Mouse (Mus musculus) limb, embryonic 14.5 days (tissue): Measurements from ENCODE around the gene Wee2. TPM values are rescaled to one million over a fixed set of nuclear protein-coding genes. Genes with fewer than 3 reads are reported as not detected.

Experiments
- ATAC-seq: fragments of 200-750 bp; cut with Nextera tagmentation; 2 replicates; pipeline ENCODE4 v1.8.0; 2017; ENCODE audit warnings: low read depth, moderate number of reproducible peaks, moderate TSS enrichment; ENCODE audit not compliant: low FRiP score
- DNase-seq: peaks from one replicate; pipeline ENCODE4 v3.0.0-alpha.2; 2015; ENCODE audit warnings: low spot score
- H3K27ac ChIP-seq: fragments of 300-500 bp; sonication (generic); replicated peaks from 2 replicates; pipeline ENCODE4 v1.5.1; 2014; ENCODE audit warnings: low read depth, mild to moderate bottlenecking, low read length, moderate library complexity, mixed read lengths
- H3K27me3 ChIP-seq: fragments of 300-500 bp; sonication (generic); 2 replicates; pipeline ENCODE4 v1.6.1; 2014; ENCODE audit warnings: low read length, mixed read lengths; ENCODE audit not compliant: control insufficient read depth, insufficient read depth
- H3K36me3 ChIP-seq: fragments of 300-500 bp; sonication (generic); 2 replicates; pipeline ENCODE4 v1.6.1; 2014; ENCODE audit warnings: mild to moderate bottlenecking, low read length, moderate library complexity, mixed read lengths; ENCODE audit not compliant: control insufficient read depth, insufficient read depth
- H3K4me1 ChIP-seq: fragments of 300-500 bp; sonication (generic); 2 replicates; pipeline ENCODE4 v1.6.1; 2014; ENCODE audit warnings: antibody characterized with exemption, low read length, mixed read lengths; ENCODE audit not compliant: control insufficient read depth, insufficient read depth
- H3K4me2 ChIP-seq: fragments of 300-500 bp; sonication (generic); replicated peaks from 2 replicates; pipeline ENCODE4 v1.6.1; 2014; ENCODE audit warnings: low read depth, mild to moderate bottlenecking, low read length, moderate library complexity; ENCODE audit not compliant: severe bottlenecking
- H3K4me3 ChIP-seq: fragments of 300-500 bp; sonication (generic); replicated peaks from 2 replicates; pipeline ENCODE4 v1.5.1; 2014; ENCODE audit warnings: low read length
- H3K9ac ChIP-seq: fragments of 300-500 bp; sonication (generic); 2 replicates; pipeline ENCODE4 v1.6.1; 2014; ENCODE audit warnings: mild to moderate bottlenecking, low read depth, low read length, moderate library complexity; ENCODE audit not compliant: severe bottlenecking
- H3K9me3 ChIP-seq: fragments of 300-500 bp; sonication (generic); 2 replicates; pipeline ENCODE4 v1.6.1; 2016; ENCODE audit warnings: low read length; ENCODE audit not compliant: control insufficient read depth
- POLR2A ChIP-seq: fragments of 200-500 bp; IDR thresholded peaks from 2 replicates; pipeline ENCODE4 v1.8.0; 2012; ENCODE audit warnings: inconsistent platforms, mild to moderate bottlenecking, moderate library complexity, borderline replicate concordance; ENCODE audit not compliant: insufficient read depth, insufficient read length; ENCODE audit errors: extremely low read depth
- WGBS: fragments of 180-500 bp; shearing (Covaris S2); extraction: QIAGEN DNeasy Blood & Tissue Kit; methylation state at CpG from one replicate; pipeline ENCODE4 v1.1.7; 2014; 5-methylcytosine and 5-hydroxymethylcytosine counted together
- polyA plus RNA-seq, 2 experiments: library from polyadenylated mRNA; depleted of rRNA in 1 of 2; stranded (reverse) in 1 of 2; unstranded in 1 of 2; fragments of >200 nt; fragmentation: Nextera tagmentation in 1 of 2; extraction: Ambion mirVana in 1 of 2; gene quantifications; 2 replicates each; pipeline versions ENCODE4 v1.2.1 to v1.2.3; 2012 to 2014

Wee2 gene
- polyA plus RNA-seq, 2 experiments, result not detected

DNA sequence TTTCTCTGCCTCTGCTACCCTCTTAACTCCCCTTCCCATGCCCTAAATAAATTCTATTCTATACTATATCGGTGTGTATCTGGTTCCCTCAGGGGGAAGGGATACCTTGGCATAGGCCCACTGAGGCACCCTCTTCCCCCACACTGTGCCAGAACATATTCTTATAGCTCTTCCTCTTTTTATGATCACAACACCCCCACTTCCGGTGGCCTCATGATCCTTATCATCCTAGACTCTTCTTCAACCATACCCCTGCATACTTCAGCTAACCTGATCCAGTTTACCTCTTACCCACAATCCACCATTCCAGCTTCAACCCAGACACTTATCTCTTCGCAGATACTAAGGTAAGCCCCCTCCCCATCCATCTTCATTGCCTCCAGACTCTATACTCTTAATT, 27.8 kb upstream of the Wee2 start:
- no peaks in the 10 kb centered on the region for H3K27me3 ChIP-seq
- 96% methylated on average over 3 of the region's 3 CpGs for WGBS
- no peak overlapping the region for H3K4me3 ChIP-seq
- ATAC-seq (no peak), DNase-seq (no peak)
- H3K36me3 ChIP-seq, result peaks cover 29% of the 10 kb centered on the region
- H3K4me1 ChIP-seq, result no peaks in the 10 kb centered on the region
- H3K4me2 ChIP-seq, result no peak overlapping the region
- H3K9ac ChIP-seq, result no peak overlapping the region
- H3K9me3 ChIP-seq, result no peaks in the 10 kb centered on the region
- no peak for TF ChIP-seq POLR2A
- H3K27ac ChIP-seq, result no peak overlapping the region

DNA sequence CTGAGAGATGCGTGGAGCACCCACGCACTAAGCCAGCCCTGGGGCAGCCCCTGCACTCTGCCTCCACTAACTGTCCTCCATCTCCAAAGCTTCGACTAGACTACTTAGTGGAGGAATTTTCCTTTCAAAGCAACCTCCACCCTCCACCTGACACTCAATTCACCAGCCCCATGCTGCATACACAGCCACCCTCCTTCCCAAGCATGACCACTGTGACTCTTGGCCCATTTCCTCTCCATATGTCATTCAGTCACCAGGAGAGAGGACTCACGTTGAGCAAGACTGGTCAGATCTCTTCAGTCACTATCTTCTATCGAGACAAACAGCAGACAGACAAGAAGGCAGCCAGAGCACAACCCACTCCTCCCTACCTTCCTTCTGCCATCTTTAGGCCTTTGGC, 25.8 kb upstream of the Wee2 start:
- no peak overlapping the region for H3K4me3 ChIP-seq
- H3K27ac ChIP-seq, result no peak overlapping the region
- TF ChIP-seq POLR2A, result no peak
- H3K9me3 ChIP-seq, result no peaks in the 10 kb centered on the region
- no peaks in the 10 kb centered on the region for H3K4me1 ChIP-seq
- H3K4me2 ChIP-seq, result no peak overlapping the region
- ATAC-seq, result no peak
- no peak overlapping the region for H3K9ac ChIP-seq
- DNase-seq, result no peak
- WGBS, result 87% methylated on average over 5 of the region's 5 CpGs
- peaks cover 15% of the 10 kb centered on the region for H3K36me3 ChIP-seq
- H3K27me3 ChIP-seq, result no peaks in the 10 kb centered on the region

DNA sequence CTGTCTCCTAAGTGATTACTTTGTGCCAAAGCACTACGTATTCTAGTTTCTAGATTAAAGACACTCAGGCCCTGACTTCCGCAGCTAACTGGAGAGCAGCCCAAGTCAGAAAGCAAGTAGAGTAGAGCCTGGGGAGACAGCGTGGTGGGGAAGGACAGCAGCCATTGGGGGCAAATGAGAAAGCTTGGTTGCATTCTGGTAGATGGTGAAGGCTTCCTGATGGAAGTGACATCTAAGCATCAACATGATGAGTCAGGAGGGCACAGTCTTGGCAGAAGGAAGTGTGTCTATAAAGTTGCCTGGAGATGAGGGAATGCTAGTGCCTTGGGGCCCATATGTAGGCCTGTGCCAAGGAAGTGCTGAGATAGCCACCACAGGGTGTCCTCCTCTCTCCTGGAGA, 25.3 kb upstream of the Wee2 start:
- Histone ChIP-seq H3K4me1 (no peaks in the 10 kb centered on the region), H3K27ac (no peak overlapping the region), H3K4me2 (no peak overlapping the region), H3K9me3 (no peaks in the 10 kb centered on the region), H3K36me3 (peaks cover 12% of the 10 kb centered on the region), H3K9ac (no peak overlapping the region), H3K27me3 (no peaks in the 10 kb centered on the region), H3K4me3 (no peak overlapping the region)
- DNase-seq (no peak), ATAC-seq (no peak)
- no peak for TF ChIP-seq POLR2A
- 93% methylated on average over 3 of the region's 3 CpGs for WGBS

DNA sequence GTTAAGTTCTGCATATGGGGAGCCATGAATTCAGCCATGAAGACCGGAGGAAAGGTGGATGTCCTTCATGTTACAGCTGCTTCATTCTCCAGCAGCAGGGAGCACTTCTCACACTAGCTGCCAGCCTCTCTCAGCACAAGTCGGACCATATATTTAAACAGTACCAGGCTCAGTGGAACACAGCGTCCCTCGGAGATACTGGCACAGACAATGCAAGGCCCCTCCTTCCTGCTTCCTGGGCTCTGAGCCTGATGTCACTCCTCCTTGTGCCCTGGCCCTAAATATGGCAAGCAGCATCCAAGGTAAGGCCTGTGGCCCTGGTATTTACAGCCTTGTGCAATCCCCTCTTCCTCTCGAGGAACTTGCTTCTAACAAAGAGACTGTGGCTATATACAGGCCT, 23.1 kb upstream of the Wee2 start:
- Histone ChIP-seq H3K36me3 (0 out of 2 replicates have a peak, but pooled peaks cover 7% of the 10 kb centered on the region), H3K9me3 (no peaks in the 10 kb centered on the region), H3K9ac (no peak overlapping the region), H3K27ac (no peak overlapping the region), H3K4me1 (no peaks in the 10 kb centered on the region), H3K27me3 (no peaks in the 10 kb centered on the region), H3K4me2 (no peak overlapping the region), H3K4me3 (no peak overlapping the region)
- no peak for ATAC-seq
- DNase-seq, result no peak
- 79% methylated on average over 5 of the region's 5 CpGs for WGBS
- TF ChIP-seq POLR2A, result no peak

DNA sequence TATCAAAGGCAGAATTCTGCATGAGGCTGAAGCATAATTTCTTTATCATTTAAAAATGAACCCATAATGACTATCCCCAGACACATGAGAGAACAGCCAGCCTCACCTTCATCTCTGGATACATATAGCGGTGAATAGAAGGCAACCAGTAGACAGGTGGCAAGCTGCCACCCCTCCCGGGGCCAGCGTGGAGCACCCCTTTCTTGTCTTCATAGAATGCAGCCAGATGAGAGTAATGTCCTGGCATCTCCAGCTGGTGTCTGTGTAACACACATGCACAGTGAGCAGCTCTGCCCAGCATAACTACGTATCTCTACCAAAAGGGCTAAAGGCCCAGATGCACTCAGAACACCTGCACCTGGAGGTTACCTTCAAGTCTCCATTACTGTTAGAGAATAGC, 20.5 kb upstream of the Wee2 start:
- H3K9me3 ChIP-seq, result no peaks in the 10 kb centered on the region
- H3K36me3 ChIP-seq, result 0 out of 2 replicates have a peak, but pooled peaks cover 4% of the 10 kb centered on the region
- H3K27me3 ChIP-seq, result no peaks in the 10 kb centered on the region
- TF ChIP-seq POLR2A, result no peak
- no peaks in the 10 kb centered on the region for H3K4me1 ChIP-seq
- H3K4me3 ChIP-seq, result no peak overlapping the region
- no peak for DNase-seq
- H3K27ac ChIP-seq, result no peak overlapping the region
- no peak for ATAC-seq
- no peak overlapping the region for H3K4me2 ChIP-seq
- WGBS, result 95% methylated on average over 4 of the region's 4 CpGs
- H3K9ac ChIP-seq, result no peak overlapping the region

DNA sequence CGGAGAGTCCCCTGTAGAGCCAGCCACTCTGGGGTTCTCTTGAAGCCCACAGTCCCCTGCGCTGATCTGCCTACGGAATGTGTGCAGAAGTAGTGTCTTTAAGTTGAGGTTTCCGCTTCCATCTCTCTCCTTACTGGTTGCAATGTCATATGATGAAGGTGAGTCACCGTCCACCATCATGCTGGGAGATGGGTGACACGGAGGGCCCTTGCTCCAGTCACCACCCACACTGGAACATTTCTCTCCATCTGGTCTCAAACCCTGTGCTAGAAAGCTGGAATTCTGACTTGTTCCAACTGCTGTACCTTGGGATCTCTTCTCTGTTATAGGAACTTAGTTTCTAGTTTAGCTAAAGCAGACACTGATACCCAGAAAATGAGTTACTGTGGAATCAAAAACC, 17.8 kb upstream of the Wee2 start:
- H3K4me2 ChIP-seq, result no peak overlapping the region
- no peak overlapping the region for H3K27ac ChIP-seq
- H3K9me3 ChIP-seq, result no peaks in the 10 kb centered on the region
- no peak for TF ChIP-seq POLR2A
- H3K4me3 ChIP-seq, result no peak overlapping the region
- H3K9ac ChIP-seq, result no peak overlapping the region
- no peak for ATAC-seq
- no peak for DNase-seq
- no peaks in the 10 kb centered on the region for H3K4me1 ChIP-seq
- H3K27me3 ChIP-seq, result no peaks in the 10 kb centered on the region
- 93% methylated on average over 6 of the region's 6 CpGs for WGBS
- 0 out of 2 replicates have a peak, but pooled peaks cover 4% of the 10 kb centered on the region for H3K36me3 ChIP-seq
